Mouse (Mus musculus): ENCODE measurements at regions not wholly inside any gene's neighbourhood (a gene's known extent, or its start where the extent isn't known, plus 50 kb on each side); places are given as distances from the start of the nearest gene placed in this dataset.

DNA sequence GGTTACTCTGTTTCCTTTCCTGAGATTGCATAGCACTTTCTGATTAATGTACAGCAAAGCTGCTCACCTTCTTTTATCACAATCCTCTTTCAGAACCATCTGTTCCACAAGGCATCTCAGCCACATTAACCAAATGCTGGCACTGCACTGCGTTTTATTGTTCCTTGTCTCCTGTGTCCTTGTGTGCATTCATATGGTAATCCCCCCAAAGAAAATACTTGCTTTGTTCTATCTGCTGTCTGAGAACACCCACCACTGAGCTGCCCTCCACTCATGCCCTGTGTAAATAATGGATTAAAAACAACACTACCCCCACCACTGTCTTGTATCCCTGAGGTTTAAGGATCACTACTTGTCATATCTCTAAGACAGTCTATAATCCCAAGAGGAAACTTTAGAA lies 335.1 kb downstream of the Tmem182 start:
- no peaks in the 10 kb centered on the region for H3K4me1 ChIP-seq (ENCODE audit: control insufficient read depth, insufficient read depth, low read length)
- no peak for TF ChIP-seq POLR2A (IDR thresholded peaks at IDR 0.05; ENCODE audit: low read depth, low read length)
- TF ChIP-seq CTCF (conservative IDR thresholded peaks at IDR 0.05; ENCODE audit: insufficient read depth, insufficient read length, low read depth, low read length), result no peak
- DNase-seq, result no peak
- H3K27me3 ChIP-seq (replicated peaks; ENCODE audit: control insufficient read depth, insufficient read depth, low read length), result no peaks in the 10 kb centered on the region
- no peaks in the 10 kb centered on the region for H3K36me3 ChIP-seq (ENCODE audit: control insufficient read depth, insufficient read depth, low read length)
- no peak overlapping the region for H3K4me3 ChIP-seq (ENCODE audit: insufficient read depth, low read depth, low read length)
- WGBS, result 74% methylated on average over 1 of the region's 1 CpGs
- H3K27ac ChIP-seq (ENCODE audit: insufficient read depth, low read depth, low read length), result no peak overlapping the region

DNA sequence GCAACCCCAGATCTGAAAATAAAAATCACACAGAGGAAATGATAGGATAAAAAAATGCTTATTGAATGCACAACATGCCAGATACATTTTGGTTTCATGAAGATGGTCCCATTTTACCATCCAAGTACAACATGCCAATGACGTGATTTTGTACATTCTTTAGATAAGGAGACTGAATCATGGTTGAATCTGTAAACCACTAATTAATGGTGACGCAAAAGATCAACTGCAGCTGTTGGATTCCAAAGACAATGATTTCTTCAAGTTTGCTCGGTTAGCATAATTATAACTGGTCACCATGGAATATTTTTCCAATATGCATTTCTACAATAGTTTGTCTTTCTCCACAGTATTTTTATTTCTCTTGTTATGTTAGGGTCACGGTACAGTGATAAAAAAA lies 336.6 kb downstream of the Tmem182 start:
- no peak overlapping the region for H3K4me3 ChIP-seq (ENCODE audit: insufficient read depth, low read depth, low read length)
- H3K27me3 ChIP-seq (replicated peaks; ENCODE audit: control insufficient read depth, insufficient read depth, low read length), result no peaks in the 10 kb centered on the region
- no peak for DNase-seq
- no peaks in the 10 kb centered on the region for H3K4me1 ChIP-seq (ENCODE audit: control insufficient read depth, insufficient read depth, low read length)
- H3K27ac ChIP-seq (ENCODE audit: insufficient read depth, low read depth, low read length), result no peak overlapping the region
- no peaks in the 10 kb centered on the region for H3K36me3 ChIP-seq (ENCODE audit: control insufficient read depth, insufficient read depth, low read length)
- no peak for TF ChIP-seq CTCF (conservative IDR thresholded peaks at IDR 0.05; ENCODE audit: insufficient read depth, insufficient read length, low read depth, low read length)
- no peak for TF ChIP-seq POLR2A (IDR thresholded peaks at IDR 0.05; ENCODE audit: low read depth, low read length)
- WGBS, result 80% methylated on average over 4 of the region's 4 CpGs

DNA sequence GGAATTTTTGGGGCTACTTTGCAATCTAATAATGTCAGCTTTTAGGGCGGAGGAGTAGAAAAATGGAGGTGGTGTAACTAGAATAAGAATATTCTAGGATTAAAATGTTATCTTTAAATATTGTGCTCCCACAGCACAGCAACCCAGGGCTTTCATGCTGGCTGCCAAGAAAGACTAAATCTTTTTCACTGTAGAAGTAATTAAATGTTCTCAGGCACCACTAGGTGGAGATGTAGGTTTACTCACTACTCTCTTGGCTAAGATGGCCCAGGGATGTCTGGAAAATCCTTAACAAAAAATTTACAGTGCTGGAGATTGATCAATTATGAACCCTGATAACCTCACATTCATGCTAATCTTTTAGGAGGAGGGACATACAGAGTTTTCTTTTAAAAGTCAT lies 347.1 kb downstream of the Tmem182 start:
- peak; percentile 44 for DNase-seq
- TF ChIP-seq POLR2A (IDR thresholded peaks at IDR 0.05; ENCODE audit: low read depth, low read length) (no peak), CTCF (conservative IDR thresholded peaks at IDR 0.05; ENCODE audit: insufficient read depth, insufficient read length, low read depth, low read length) (no peak)
- no peaks in the 10 kb centered on the region for H3K27me3 ChIP-seq (replicated peaks; ENCODE audit: control insufficient read depth, insufficient read depth, low read length)
- H3K4me1 ChIP-seq (ENCODE audit: control insufficient read depth, insufficient read depth, low read length), result no peaks in the 10 kb centered on the region
- H3K4me3 ChIP-seq (ENCODE audit: insufficient read depth, low read depth, low read length), result no peak overlapping the region
- 57% methylated on average over 1 of the region's 1 CpGs for WGBS
- H3K27ac ChIP-seq (ENCODE audit: insufficient read depth, low read depth, low read length), result no peak overlapping the region
- no peaks in the 10 kb centered on the region for H3K36me3 ChIP-seq (ENCODE audit: control insufficient read depth, insufficient read depth, low read length)

DNA sequence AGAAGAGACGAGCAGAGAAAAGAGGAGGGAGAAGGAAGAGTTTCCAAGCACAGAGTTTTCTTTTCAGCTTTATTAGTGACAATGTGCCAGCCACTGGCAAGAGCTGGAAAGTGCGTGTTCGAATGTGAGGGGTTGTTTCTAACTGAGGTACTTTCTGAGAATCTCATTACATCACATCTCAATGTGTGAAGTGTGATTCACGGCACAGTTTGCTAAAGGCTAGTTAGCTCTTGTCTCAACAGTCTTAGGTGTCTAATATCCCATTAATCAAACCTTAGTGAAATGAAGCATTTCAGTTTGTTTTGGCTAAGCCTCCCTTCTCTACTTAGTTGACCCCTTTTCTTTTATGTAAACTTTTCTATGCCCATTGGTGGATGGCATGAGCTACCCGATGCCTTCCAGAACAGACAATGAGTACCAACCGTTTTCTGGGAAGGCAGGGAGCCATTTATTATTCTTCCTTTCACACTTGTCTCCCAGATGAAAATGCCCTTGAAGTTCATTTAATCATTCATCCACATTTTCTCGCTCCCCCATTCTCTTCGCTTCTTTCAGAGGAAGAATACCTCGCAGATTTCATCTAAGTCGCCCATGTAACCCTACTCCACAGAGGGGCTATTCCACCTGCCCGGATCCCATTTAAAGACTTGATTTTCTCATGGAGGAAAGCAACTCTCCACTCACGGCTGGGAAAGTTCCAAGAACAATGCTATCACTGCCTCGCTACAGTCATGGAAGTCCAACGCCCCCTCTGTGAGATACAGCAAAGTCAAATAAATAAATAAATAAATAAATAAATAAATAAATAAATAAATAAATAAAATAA lies 348.0 kb downstream of the Tmem182 start:
- WGBS, result 57% methylated on average over 14 of the region's 14 CpGs
- no peak for TF ChIP-seq POLR2A (IDR thresholded peaks at IDR 0.05; ENCODE audit: low read depth, low read length)
- TF ChIP-seq CTCF (conservative IDR thresholded peaks at IDR 0.05; ENCODE audit: insufficient read depth, insufficient read length, low read depth, low read length), result no peak
- DNase-seq, result no peak
- H3K36me3 ChIP-seq (ENCODE audit: control insufficient read depth, insufficient read depth, low read length), result no peaks in the 10 kb centered on the region
- no peaks in the 10 kb centered on the region for H3K4me1 ChIP-seq (ENCODE audit: control insufficient read depth, insufficient read depth, low read length)
- no peak overlapping the region for H3K4me3 ChIP-seq (ENCODE audit: insufficient read depth, low read depth, low read length)
- no peak overlapping the region for H3K27ac ChIP-seq (ENCODE audit: insufficient read depth, low read depth, low read length)
- H3K27me3 ChIP-seq (replicated peaks; ENCODE audit: control insufficient read depth, insufficient read depth, low read length), result no peaks in the 10 kb centered on the region

DNA sequence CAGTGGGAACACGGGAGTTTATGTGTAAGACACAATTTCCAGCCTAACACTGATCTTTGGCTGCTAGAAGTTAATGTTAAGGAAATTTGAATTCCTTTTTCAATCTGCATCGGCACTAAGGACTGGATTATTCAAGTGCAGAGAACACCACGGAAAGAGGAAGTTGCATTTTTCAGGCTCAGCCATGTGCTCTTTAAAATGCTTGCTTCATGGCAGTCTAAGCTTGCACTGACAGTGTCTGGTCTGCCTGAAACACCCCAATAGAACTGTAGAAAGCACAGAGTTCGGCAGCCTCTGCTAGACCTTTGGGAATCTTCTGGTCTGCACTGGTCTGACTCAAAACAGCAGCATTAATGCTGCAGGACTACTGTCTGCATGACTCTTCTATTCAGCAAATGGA lies 348.8 kb downstream of the Tmem182 start:
- WGBS, result 37% methylated on average over 4 of the region's 4 CpGs
- TF ChIP-seq CTCF (conservative IDR thresholded peaks at IDR 0.05; ENCODE audit: insufficient read depth, insufficient read length, low read depth, low read length) (no peak), POLR2A (IDR thresholded peaks at IDR 0.05; ENCODE audit: low read depth, low read length) (no peak)

DNA sequence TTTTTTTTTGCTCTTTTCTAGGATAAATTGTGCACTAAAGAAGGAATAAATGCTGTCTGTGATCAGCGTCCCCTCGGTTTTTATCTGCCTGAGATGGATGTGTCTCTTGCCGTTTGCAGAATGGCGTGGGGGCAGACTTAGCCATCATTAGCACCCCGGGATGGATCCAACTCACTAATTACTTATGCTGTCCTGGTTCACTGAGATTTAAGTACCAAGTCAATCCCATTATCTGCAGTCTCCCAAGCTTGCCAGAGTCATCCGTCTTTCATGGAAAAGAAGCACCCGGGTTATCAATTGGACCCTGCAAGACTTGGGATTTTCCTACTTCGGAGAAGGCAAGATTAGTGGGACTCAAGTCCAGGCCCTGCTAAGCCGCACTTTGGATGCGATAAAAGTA lies 351.5 kb downstream of the Tmem182 start:
- no peak overlapping the region for H3K4me3 ChIP-seq (ENCODE audit: insufficient read depth, low read depth, low read length)
- H3K27me3 ChIP-seq (replicated peaks; ENCODE audit: control insufficient read depth, insufficient read depth, low read length), result no peaks in the 10 kb centered on the region
- H3K4me1 ChIP-seq (ENCODE audit: control insufficient read depth, insufficient read depth, low read length), result no peaks in the 10 kb centered on the region
- no peak overlapping the region for H3K27ac ChIP-seq (ENCODE audit: insufficient read depth, low read depth, low read length)
- no peak for TF ChIP-seq POLR2A (IDR thresholded peaks at IDR 0.05; ENCODE audit: low read depth, low read length)
- no peak for TF ChIP-seq CTCF (conservative IDR thresholded peaks at IDR 0.05; ENCODE audit: insufficient read depth, insufficient read length, low read depth, low read length)
- WGBS, result 81% methylated on average over 10 of the region's 10 CpGs
- H3K36me3 ChIP-seq (ENCODE audit: control insufficient read depth, insufficient read depth, low read length), result no peaks in the 10 kb centered on the region
- DNase-seq, result no peak

More for the DNA sequence above, 348.8 kb downstream of the Tmem182 start:
- Histone ChIP-seq H3K27me3 (replicated peaks; ENCODE audit: control insufficient read depth, insufficient read depth, low read length) (no peaks in the 10 kb centered on the region), H3K27ac (ENCODE audit: insufficient read depth, low read depth, low read length) (no peak overlapping the region), H3K4me3 (ENCODE audit: insufficient read depth, low read depth, low read length) (no peak overlapping the region), H3K4me1 (ENCODE audit: control insufficient read depth, insufficient read depth, low read length) (no peaks in the 10 kb centered on the region), H3K36me3 (ENCODE audit: control insufficient read depth, insufficient read depth, low read length) (no peaks in the 10 kb centered on the region)
- DNase-seq, result no peak

DNA sequence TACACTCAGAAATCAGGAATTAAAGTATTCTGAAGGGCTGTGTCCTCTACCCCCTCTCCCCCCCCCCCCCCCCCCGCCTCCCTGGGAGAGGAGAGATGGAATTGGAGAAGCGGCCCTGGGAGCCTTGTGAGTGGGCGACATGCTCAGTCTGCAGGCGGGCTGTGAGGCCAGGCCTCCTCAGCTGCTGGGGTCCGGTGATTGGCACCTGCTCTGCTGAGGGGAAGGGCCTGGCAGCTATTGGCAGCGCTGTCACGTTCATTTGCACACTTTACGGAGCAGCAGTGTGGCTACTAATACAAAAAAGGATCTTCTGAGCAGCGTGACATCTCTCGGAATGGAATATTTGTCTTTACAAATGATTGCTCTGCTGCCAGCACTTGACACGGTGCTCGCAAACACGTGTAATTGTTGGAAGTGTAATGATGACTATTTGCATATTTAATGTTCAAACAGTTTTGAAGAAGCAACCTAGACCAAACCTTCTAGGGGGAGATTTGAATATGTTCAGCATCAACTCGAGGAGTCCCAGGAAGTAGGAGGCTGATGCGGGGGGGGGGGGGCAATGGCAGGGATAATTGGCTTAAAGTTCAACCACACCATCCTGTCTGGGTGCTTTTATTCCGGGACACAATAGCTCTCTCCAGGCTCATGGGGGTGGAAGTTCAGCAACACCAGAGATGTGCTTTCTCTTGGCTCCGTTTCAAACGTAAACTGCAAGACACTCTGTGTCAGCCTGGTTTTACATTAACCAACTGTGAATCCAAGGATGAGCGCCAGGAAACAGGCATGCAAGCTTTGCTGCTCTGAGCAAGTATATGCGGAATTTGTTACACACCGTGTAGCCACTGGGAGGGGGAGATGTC lies 352.5 kb downstream of the Tmem182 start:
- H3K4me3 ChIP-seq (ENCODE audit: insufficient read depth, low read depth, low read length), result no peak overlapping the region
- TF ChIP-seq POLR2A (IDR thresholded peaks at IDR 0.05; ENCODE audit: low read depth, low read length) (no peak), CTCF (conservative IDR thresholded peaks at IDR 0.05; ENCODE audit: insufficient read depth, insufficient read length, low read depth, low read length) (no peak)
- H3K27ac ChIP-seq (ENCODE audit: insufficient read depth, low read depth, low read length), result no peak overlapping the region
- no peaks in the 10 kb centered on the region for H3K4me1 ChIP-seq (ENCODE audit: control insufficient read depth, insufficient read depth, low read length)
- H3K36me3 ChIP-seq (ENCODE audit: control insufficient read depth, insufficient read depth, low read length), result no peaks in the 10 kb centered on the region
- no peaks in the 10 kb centered on the region for H3K27me3 ChIP-seq (replicated peaks; ENCODE audit: control insufficient read depth, insufficient read depth, low read length)
- WGBS, result 28% methylated on average over 20 of the region's 21 CpGs
- DNase-seq, result peak; percentile 92
